Mouse (Mus musculus) ovary, postnatal 36 days (tissue): ENCODE results near the gene Syt7.
A peak's percentile ranks its signal among the peaks of the same experiment; 100 is the strongest.

ENCODE experiments used
- DNase-seq: peaks from one replicate; pipeline ENCODE4 v3.0.0; 2022; ENCODE audit warnings: low spot score, mixed read lengths

Syt7 gene

GRCm38 (mm10) chr19:10425484-10426270, 36.8 kb downstream of the Syt7 start:
- DNase-seq = no peak

GRCm38 (mm10) chr19:10426312-10426711, 37.4 kb downstream of the Syt7 start:
- no peak for DNase-seq

GRCm38 (mm10) chr19:10426793-10427192, 37.9 kb downstream of the Syt7 start:
- no peak for DNase-seq

GRCm38 (mm10) chr19:10427431-10427830, 38.5 kb downstream of the Syt7 start:
- no peak for DNase-seq

GRCm38 (mm10) chr19:10429371-10429770, 40.5 kb downstream of the Syt7 start:
- DNase-seq = no peak

- DNase-seq = no peak
Observed at GRCm38 (mm10) chr19:10431410-10431809, 42.5 kb downstream of the Syt7 start.

GRCm38 (mm10) chr19:10431841-10432240, 43.0 kb downstream of the Syt7 start:
- no peak for DNase-seq

GRCm38 (mm10) chr19:10433225-10433624, 44.3 kb downstream of the Syt7 start:
- DNase-seq = no peak

GRCm38 (mm10) chr19:10433879-10434540, 45.1 kb downstream of the Syt7 start:
- DNase-seq = no peak

GRCm38 (mm10) chr19:10434927-10435326, 46.0 kb downstream of the Syt7 start:
- DNase-seq = no peak

GRCm38 (mm10) chr19:10435908-10436307, 47.0 kb downstream of the Syt7 start:
- DNase-seq = peak; percentile 46

- no peak for DNase-seq
Observed at GRCm38 (mm10) chr19:10436726-10437125, 47.8 kb downstream of the Syt7 start.

GRCm38 (mm10) chr19:10437521-10437920, 48.6 kb downstream of the Syt7 start:
- DNase-seq = no peak

- no peak for DNase-seq
Observed at GRCm38 (mm10) chr19:10444685-10445369, 55.9 kb downstream of the Syt7 start.

- DNase-seq = no peak
Observed at GRCm38 (mm10) chr19:10448275-10448674, 59.4 kb downstream of the Syt7 start.

- DNase-seq = no peak
Observed at GRCm38 (mm10) chr19:10449190-10449589, 60.3 kb downstream of the Syt7 start.

GRCm38 (mm10) chr19:10449708-10450107, 60.8 kb downstream of the Syt7 start:
- DNase-seq = peak; percentile 46

GRCm38 (mm10) chr19:10454718-10455436, 66.0 kb downstream of the Syt7 start:
- DNase-seq = peak; percentile 69

- DNase-seq = peak; percentile 33
Observed at GRCm38 (mm10) chr19:10455437-10455806, 66.5 kb downstream of the Syt7 start.

- DNase-seq = peak; percentile 75
Observed at GRCm38 (mm10) chr19:10456752-10457483, 68.0 kb downstream of the Syt7 start, which contains the start of gene Lrrc10b. Gene Lrrc10b, minus strand, starts transcription at chr19:10457473.

GRCm38 (mm10) chr19:10457484-10457800, 68.6 kb downstream of the Syt7 start:
- peak; percentile 83 for DNase-seq

GRCm38 (mm10) chr19:10458096-10458495, 69.2 kb downstream of the Syt7 start:
- no peak for DNase-seq
